Mouse (Mus musculus): ENCODE results near the gene 4930438A08Rik. TPM values are rescaled to one million over a fixed set of nuclear protein-coding genes. Genes with fewer than 3 reads are reported as not detected.
"Not testable (repeated sequence)": the region's sequence is repeated elsewhere in the genome, so short reads cannot be mapped to it uniquely, and the experiment has no call there.

Gene 4930438A08Rik
- total RNA-seq, 2 experiments from 2014 or later, result not detected

GRCm38 (mm10) chr11:58289992-58290682, 15.5 kb downstream of the 4930438A08Rik start:
- DNase-seq (ENCODE audit: extremely low spot score in 1 of 2, low spot score in 2 of 2), result no peak
- TF ChIP-seq CTCF (IDR thresholded peaks at IDR 0.05), result no peak
- intact Hi-C loops (cut with DNase I), result no loop called here
- no peak overlapping the region for H3K27ac ChIP-seq
- no peak overlapping the region for H3K4me3 ChIP-seq

GRCm38 (mm10) chr11:58290812-58291211, 16.2 kb downstream of the 4930438A08Rik start:
- no peak for TF ChIP-seq CTCF (IDR thresholded peaks at IDR 0.05)
- no peak for DNase-seq (ENCODE audit: extremely low spot score in 1 of 2, low spot score in 2 of 2)
- intact Hi-C loops (cut with DNase I), result no loop called here
- no peak overlapping the region for H3K27ac ChIP-seq
- no peak overlapping the region for H3K4me3 ChIP-seq

- H3K4me3 ChIP-seq, result no peak overlapping the region
- no peak overlapping the region for H3K27ac ChIP-seq
- no peak for DNase-seq (ENCODE audit: extremely low spot score in 1 of 2, low spot score in 2 of 2)
- intact Hi-C loops (cut with DNase I), result no loop called here
- TF ChIP-seq CTCF (IDR thresholded peaks at IDR 0.05), result no peak
Measured at GRCm38 (mm10) chr11:58292791-58293190, 18.2 kb downstream of the 4930438A08Rik start.

- no peak for DNase-seq (ENCODE audit: extremely low spot score in 1 of 2, low spot score in 2 of 2)
- intact Hi-C loops (cut with DNase I), result no loop called here
- H3K4me3 ChIP-seq, result no peak overlapping the region
- H3K27ac ChIP-seq, result no peak overlapping the region
- no peak for TF ChIP-seq CTCF (IDR thresholded peaks at IDR 0.05)
Measured at GRCm38 (mm10) chr11:58297396-58297795, 22.8 kb downstream of the 4930438A08Rik start.

GRCm38 (mm10) chr11:58301057-58301456, 26.5 kb downstream of the 4930438A08Rik start:
- DNase-seq (ENCODE audit: extremely low spot score in 1 of 2, low spot score in 2 of 2), result peak; percentile 71 to 79
- H3K4me3 ChIP-seq, result peak overlapping the region; percentile 79
- peak; percentile 86 for TF ChIP-seq CTCF (IDR thresholded peaks at IDR 0.05)
- intact Hi-C loops (cut with DNase I), result loop anchor here (5.0 to 10.0 kb wide), 3 partner anchors 101 to 196 kb away; partner anchors contain the start of genes Cnot8, Igtp and Irgm2
- H3K27ac ChIP-seq, result peak overlapping the region; percentile 76

- Histone ChIP-seq H3K4me3 (peak overlapping the region; percentile 79), H3K27ac (peak overlapping the region; percentile 76)
- peak; percentile 97 to 100 for DNase-seq (ENCODE audit: extremely low spot score in 1 of 2, low spot score in 2 of 2)
- intact Hi-C loops (cut with DNase I), result loop anchor here (1.0 to 10.0 kb wide), 7 partner anchors 21 to 293 kb away; partner anchors contain the start of genes Cnot8, Igtp, Irgm2 and Larp1
- TF ChIP-seq CTCF (IDR thresholded peaks at IDR 0.05), result peak; percentile 76
Measured at GRCm38 (mm10) chr11:58301837-58302754, 27.5 kb downstream of the 4930438A08Rik start.

- no peak for TF ChIP-seq CTCF (IDR thresholded peaks at IDR 0.05)
- intact Hi-C loops (cut with DNase I), result loop anchor here (1.0 to 10.0 kb wide), 7 partner anchors 20 to 294 kb away; partner anchors contain the start of genes Cnot8, Igtp, Irgm2 and Larp1
- no peak for DNase-seq (ENCODE audit: extremely low spot score in 1 of 2, low spot score in 2 of 2)
- Histone ChIP-seq H3K27ac (peak overlapping the region; percentile 70), H3K4me3 (peak overlapping the region; percentile 79)
Measured at GRCm38 (mm10) chr11:58302774-58303445, 28.3 kb downstream of the 4930438A08Rik start.

- TF ChIP-seq CTCF (IDR thresholded peaks at IDR 0.05), result no peak
- intact Hi-C loops (cut with DNase I), result loop anchor here (2.0 to 10.0 kb wide), 5 partner anchors 99 to 295 kb away; partner anchors contain the start of genes Cnot8, Igtp, Irgm2 and Larp1
- Histone ChIP-seq H3K4me3 (peak overlapping the region; percentile 79), H3K27ac (no peak overlapping the region)
- no peak for DNase-seq (ENCODE audit: extremely low spot score in 1 of 2, low spot score in 2 of 2)
Measured at GRCm38 (mm10) chr11:58303594-58303993, 29.0 kb downstream of the 4930438A08Rik start.

- DNase-seq (ENCODE audit: extremely low spot score in 1 of 2, low spot score in 2 of 2); H3K27ac ChIP-seq; H3K4me3 ChIP-seq: not testable (repeated sequence)
- intact Hi-C loops (cut with DNase I), result loop anchor here (10.0 kb wide), 1 partner anchor 200 kb away; the partner anchor contains the start of gene Cnot8
Measured at GRCm38 (mm10) chr11:58305299-58305698, 30.7 kb downstream of the 4930438A08Rik start.

- intact Hi-C loops (cut with DNase I), result loop anchor here (10.0 kb wide), 1 partner anchor 202 kb away; the partner anchor contains the start of gene Cnot8
- peak within 1 kb of the TSS; percentile 82 for H3K27ac ChIP-seq
- peak within 1 kb of the TSS; percentile 77 for H3K4me3 ChIP-seq
- peak; percentile 95 to 96 for DNase-seq (ENCODE audit: extremely low spot score in 1 of 2, low spot score in 2 of 2)
- TF ChIP-seq CTCF (IDR thresholded peaks at IDR 0.05), result no peak
Measured at GRCm38 (mm10) chr11:58306860-58307308, 32.3 kb downstream of the 4930438A08Rik start, which contains the start of gene Zfp692. TSS of gene Zfp692 (plus strand) at chr11:58307069.

Measured in left cerebral cortex, adult 2 months (tissue).